Mouse (Mus musculus) A20 (cell line): ENCODE results near the gene Tbc1d4.
"Not testable (repeated sequence)": the region's sequence is repeated elsewhere in the genome, so short reads cannot be mapped to it uniquely, and the experiment has no call there.

Experiments
- DNase-seq: peaks from one replicate; pipeline ENCODE4 v3.0.0-alpha.2; 2011; ENCODE audit warnings: low read depth, low spot score

The Tbc1d4 gene

GRCm38 (mm10) chr14:101595301-101596080 is 13.5 kb downstream of the Tbc1d4 start:
- DNase-seq: no peak

GRCm38 (mm10) chr14:101594001-101594400 is 15.0 kb downstream of the Tbc1d4 start:
- DNase-seq: no peak

GRCm38 (mm10) chr14:101593340-101593739 is 15.7 kb downstream of the Tbc1d4 start:
- no peak for DNase-seq

GRCm38 (mm10) chr14:101591101-101591500 is 17.9 kb downstream of the Tbc1d4 start:
- DNase-seq: no peak

- not testable (repeated sequence) for DNase-seq
Observed at GRCm38 (mm10) chr14:101588209-101588991, 20.6 kb downstream of the Tbc1d4 start.

GRCm38 (mm10) chr14:101587366-101588040 is 21.5 kb downstream of the Tbc1d4 start:
- not testable (repeated sequence) for DNase-seq

GRCm38 (mm10) chr14:101586096-101586495 is 22.9 kb downstream of the Tbc1d4 start:
- no peak for DNase-seq

- no peak for DNase-seq
Observed at GRCm38 (mm10) chr14:101575651-101576050, 33.3 kb downstream of the Tbc1d4 start.

GRCm38 (mm10) chr14:101574536-101574935 is 34.5 kb downstream of the Tbc1d4 start:
- no peak for DNase-seq

- no peak for DNase-seq
Observed at GRCm38 (mm10) chr14:101573107-101573614, 35.8 kb downstream of the Tbc1d4 start.

GRCm38 (mm10) chr14:101568828-101569227 is 40.2 kb downstream of the Tbc1d4 start:
- no peak for DNase-seq

- DNase-seq: no peak
Observed at GRCm38 (mm10) chr14:101566717-101567116, 42.3 kb downstream of the Tbc1d4 start.

GRCm38 (mm10) chr14:101565661-101566060 is 43.3 kb downstream of the Tbc1d4 start:
- no peak for DNase-seq

GRCm38 (mm10) chr14:101561251-101561701 is 47.7 kb downstream of the Tbc1d4 start:
- no peak for DNase-seq

GRCm38 (mm10) chr14:101559446-101559845 is 49.5 kb downstream of the Tbc1d4 start:
- peak; percentile 73 for DNase-seq

GRCm38 (mm10) chr14:101548885-101549573 is 60.0 kb downstream of the Tbc1d4 start:
- no peak for DNase-seq

GRCm38 (mm10) chr14:101541863-101542262 is 67.1 kb downstream of the Tbc1d4 start:
- DNase-seq: no peak

- DNase-seq: no peak
Observed at GRCm38 (mm10) chr14:101541141-101541540, 67.8 kb downstream of the Tbc1d4 start.

- DNase-seq: no peak
Observed at GRCm38 (mm10) chr14:101540466-101540865, 68.5 kb downstream of the Tbc1d4 start.

GRCm38 (mm10) chr14:101537906-101538305 is 71.1 kb downstream of the Tbc1d4 start:
- DNase-seq: no peak

GRCm38 (mm10) chr14:101537413-101537812 is 71.6 kb downstream of the Tbc1d4 start:
- no peak for DNase-seq
